Mouse (Mus musculus): Measurements from ENCODE around the gene Lrrc74b.

GRCm38 (mm10) chr16:17536584-17536983 lies 24.5 kb downstream of the Lrrc74b start:
- TF ChIP-seq CTCF (IDR thresholded peaks at IDR 0.05; ENCODE audit: low read depth) (no peak), EP300 (IDR thresholded peaks at IDR 0.05; ENCODE audit: low read depth) (no peak)

Measured in liver, postnatal 0 days (tissue).